Mouse (Mus musculus) heart, postnatal 0 days (tissue): ENCODE data around the gene Tmbim6.

ENCODE experiments used
- CTCF ChIP-seq: IDR thresholded peaks from 2 replicates; pipeline ENCODE4 v1.5.1; 2016; ENCODE audit warnings: antibody characterized with exemption, control low read depth, low read depth
- EP300 ChIP-seq: IDR thresholded peaks from 2 replicates; pipeline ENCODE4 v1.6.1; 2016; ENCODE audit warnings: antibody characterized with exemption, low read depth

GRCm38 (mm10) chr15:99431967-99432366, 39.3 kb downstream of the Tmbim6 start:
- TF ChIP-seq CTCF, result no peak
- TF ChIP-seq EP300, result no peak
